15 mouse cellular contexts compared by ENCODE assay signal in genomic region chr5:147189836-147190602, GRCm38 (mm10). TPM values are rescaled to one million over a fixed set of nuclear protein-coding genes. Genes with fewer than 3 reads are reported as not detected.
DNase-seq lines count a peak whose midpoint lies in the region; ATAC-seq lines count a peak whose summit lies in the region.
"Had no signal": no experiment of that assay in that cellular context is flagged by ENCODE, and none has a peak within 500 bp of the region (broad histone marks: within the 10 kb centered on the region; RNA-seq: fewer than 3 reads in every experiment).

No protein-coding gene starts in this region.

- no peaks in the 10 kb centered on the region for H3K36me3 ChIP-seq in hindbrain, embryonic 15.5 days
- no peaks in the 10 kb centered on the region for H3K36me3 ChIP-seq in neural tube, embryonic 11.5 days (ENCODE audit: control insufficient read depth, insufficient read depth, low read length)
- H3K36me3 ChIP-seq in liver, embryonic 11.5 days (ENCODE audit: control insufficient read depth, insufficient read depth, low read length) = no peaks in the 10 kb centered on the region
- H3K36me3 ChIP-seq: embryonic facial prominence, embryonic 12.5 days had no signal

- WGBS in hindbrain, embryonic 15.5 days = 2% methylated on average over 46 of the region's 46 CpGs
- WGBS in neural tube, embryonic 11.5 days = 1% methylated on average over 44 of the region's 46 CpGs
- 4% methylated on average over 46 of the region's 46 CpGs for WGBS in liver, embryonic 11.5 days

- no peaks in the 10 kb centered on the region for H3K9me3 ChIP-seq in hindbrain, embryonic 15.5 days
- H3K9me3 ChIP-seq in neural tube, embryonic 11.5 days (ENCODE audit: control insufficient read depth, low read length) = no peaks in the 10 kb centered on the region
- H3K9me3 ChIP-seq in liver, embryonic 11.5 days (ENCODE audit: control insufficient read depth, low read length) = no peaks in the 10 kb centered on the region
- H3K9me3 ChIP-seq: embryonic facial prominence, embryonic 12.5 days had no signal

- H3K4me1 ChIP-seq in hindbrain, embryonic 15.5 days (replicated peaks) = peaks cover 36% of the 10 kb centered on the region
- peaks cover 11% of the 10 kb centered on the region for H3K4me1 ChIP-seq in neural tube, embryonic 11.5 days (ENCODE audit: control insufficient read depth, insufficient read depth, low read length)
- H3K4me1 ChIP-seq in liver, embryonic 11.5 days (replicated peaks; ENCODE audit: control insufficient read depth, insufficient read depth, low read length) = no peaks in the 10 kb centered on the region

- H3K9ac ChIP-seq in hindbrain, embryonic 15.5 days = no peak overlapping the region
- H3K9ac ChIP-seq in neural tube, embryonic 11.5 days (ENCODE audit: low read length) = peak overlapping the region; percentile 26
- no peak overlapping the region for H3K9ac ChIP-seq in liver, embryonic 11.5 days (ENCODE audit: low read depth, low read length)
- H3K9ac ChIP-seq: embryonic facial prominence, embryonic 12.5 days had no signal

- no peak for ATAC-seq in hindbrain, embryonic 15.5 days (ENCODE audit: low FRiP score, low read depth)
- no peak for ATAC-seq in neural tube, embryonic 11.5 days (ENCODE audit: insufficient read depth, low FRiP score, low TSS enrichment)
- ATAC-seq in liver, embryonic 11.5 days (replicated peaks; ENCODE audit: low FRiP score) = no peak

- H3K4me3 ChIP-seq in hindbrain, embryonic 15.5 days = peak overlapping the region; percentile 37
- H3K4me3 ChIP-seq in neural tube, embryonic 11.5 days (ENCODE audit: low read depth, low read length) = peak overlapping the region; percentile 48
- no peak overlapping the region for H3K4me3 ChIP-seq in liver, embryonic 11.5 days (ENCODE audit: low read depth, low read length)

- H3K4me2 ChIP-seq in hindbrain, embryonic 15.5 days = peak overlapping the region; percentile 51
- H3K4me2 ChIP-seq in neural tube, embryonic 11.5 days (ENCODE audit: low read depth) = peak overlapping the region; percentile 45
- no peak overlapping the region for H3K4me2 ChIP-seq in liver, embryonic 11.5 days

- peak; percentile 31 for DNase-seq in embryo, embryonic 10.5 days (ENCODE audit: low spot score)
- no peak for DNase-seq in embryo, embryonic 10 days (ENCODE audit: low spot score)
- DNase-seq in embryo, embryonic 9.5 days (ENCODE audit: extremely low spot score) = peak; percentile 32
- peak; percentile 39 for DNase-seq in neural tube, embryonic 11.5 days (ENCODE audit: low spot score)
- no peak for DNase-seq in B cell, adult 2 months
- DNase-seq in liver, embryonic 11.5 days (ENCODE audit: low spot score) = no peak
- DNase-seq in frontal cortex, adult 2 months (ENCODE audit: extremely low spot score in 1 of 2, low spot score in 1 of 2) = no peak
- DNase-seq: kidney, adult 2 months; liver; lung, postnatal 14 days had no signal

- H3K27ac ChIP-seq in hindbrain, embryonic 15.5 days (replicated peaks) = no peak overlapping the region
- H3K27ac ChIP-seq in neural tube, embryonic 11.5 days (ENCODE audit: low read depth, low read length) = no peak overlapping the region
- no peak overlapping the region for H3K27ac ChIP-seq in liver, embryonic 11.5 days (ENCODE audit: low read depth, low read length)
- H3K27ac ChIP-seq: embryonic facial prominence, embryonic 12.5 days had no signal

- peaks cover 78% of the 10 kb centered on the region for H3K27me3 ChIP-seq in hindbrain, embryonic 15.5 days
- peaks cover 92% of the 10 kb centered on the region for H3K27me3 ChIP-seq in neural tube, embryonic 11.5 days (ENCODE audit: control insufficient read depth, insufficient read depth, low read length)
- peaks cover 95% of the 10 kb centered on the region for H3K27me3 ChIP-seq in liver, embryonic 11.5 days (replicated peaks; ENCODE audit: control insufficient read depth, insufficient read depth, low read length)

RNA-seq across cellular contexts. Expression of gene Gsx1, which starts 1.5 kb away (rescaled TPM):
- 7.4 and 9.3 TPM in 2 replicates for polyA plus RNA-seq in hindbrain, embryonic 15.5 days (2015; fragmentation: Nextera tagmentation; extraction: Ambion mirVana)
- polyA plus RNA-seq in neural tube, embryonic 11.5 days (2014; fragmentation: Nextera tagmentation; extraction: Ambion mirVana) = 11.3 and 12.8 TPM in 2 replicates
- not detected in 2 replicates for polyA plus RNA-seq in liver, embryonic 11.5 days (2014; fragmentation: Nextera tagmentation; extraction: Ambion mirVana)
- polyA plus RNA-seq in frontal cortex, adult 2 months (2012; rRNA removed) = 0.74 and 0.86 TPM in 2 replicates
- polyA plus RNA-seq: C2C12; heart, embryonic 14.5 days; kidney, adult 2 months; spleen, adult 2 months had no signal

Comparison
In these comparisons a context has a peak if more than half of its experiments do, and no peak if none do; other contexts are left out.
1. DNase-seq: peak in embryo, embryonic 10.5 days (single experiment), embryo, embryonic 9.5 days (single experiment) and neural tube, embryonic 11.5 days (single experiment); none in embryo, embryonic 10 days (single experiment), B cell, adult 2 months (0 of 2), liver, embryonic 11.5 days (single experiment) and frontal cortex, adult 2 months (0 of 2).